Mouse (Mus musculus) thymus, adult 2 months (tissue): Measurements from ENCODE around the gene Icosl.

Experiments
- CTCF ChIP-seq: fragments of 200-500 bp; IDR thresholded peaks from 2 replicates; pipeline ENCODE4 v1.5.1; 2012; ENCODE audit warnings: mild to moderate bottlenecking, control low read depth, low read length, moderate library complexity, borderline replicate concordance; ENCODE audit not compliant: control insufficient read depth, poor library complexity, insufficient read depth; ENCODE audit errors: extremely low read depth
- POLR2A ChIP-seq: fragments of 200-500 bp; IDR thresholded peaks from 2 replicates; pipeline ENCODE4 v1.6.1; 2012; ENCODE audit warnings: mild to moderate bottlenecking, low read length, control low read depth, moderate library complexity; ENCODE audit not compliant: control insufficient read depth, poor library complexity, insufficient read depth; ENCODE audit errors: extremely low read depth

DNA sequence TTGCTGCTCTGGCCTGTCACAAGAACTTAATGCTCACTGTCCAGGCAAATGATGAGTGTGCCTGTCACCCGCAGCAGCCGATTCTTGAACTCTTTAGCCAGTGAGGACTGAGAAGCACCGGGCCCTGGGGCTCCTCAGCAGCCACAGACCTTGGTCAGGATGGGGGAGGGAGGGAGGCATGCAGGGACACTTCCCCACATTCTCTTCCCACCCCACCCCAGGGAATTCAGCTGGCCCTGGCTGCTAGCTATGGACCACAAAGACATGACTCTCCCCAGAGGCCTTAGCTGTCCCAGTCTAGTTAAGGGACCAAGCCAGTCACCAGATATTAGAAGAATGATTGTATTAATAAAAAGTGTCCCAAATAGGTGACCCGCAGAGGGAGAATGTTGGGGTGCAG, 5.0 kb downstream of the Icosl start:
- TF ChIP-seq POLR2A (no peak), CTCF (no peak)
